Mouse (Mus musculus): ENCODE data around the gene Zfp961. TPM values are rescaled to one million over a fixed set of nuclear protein-coding genes. Genes with fewer than 3 reads are reported as not detected.
A peak's percentile ranks its signal among the peaks of the same experiment; 100 is the strongest.
"Not testable (repeated sequence)": the region's sequence is repeated elsewhere in the genome, so short reads cannot be mapped to it uniquely, and the experiment has no call there.

Gene Zfp961
- 13.3 TPM for polyA plus RNA-seq (2021)

DNA sequence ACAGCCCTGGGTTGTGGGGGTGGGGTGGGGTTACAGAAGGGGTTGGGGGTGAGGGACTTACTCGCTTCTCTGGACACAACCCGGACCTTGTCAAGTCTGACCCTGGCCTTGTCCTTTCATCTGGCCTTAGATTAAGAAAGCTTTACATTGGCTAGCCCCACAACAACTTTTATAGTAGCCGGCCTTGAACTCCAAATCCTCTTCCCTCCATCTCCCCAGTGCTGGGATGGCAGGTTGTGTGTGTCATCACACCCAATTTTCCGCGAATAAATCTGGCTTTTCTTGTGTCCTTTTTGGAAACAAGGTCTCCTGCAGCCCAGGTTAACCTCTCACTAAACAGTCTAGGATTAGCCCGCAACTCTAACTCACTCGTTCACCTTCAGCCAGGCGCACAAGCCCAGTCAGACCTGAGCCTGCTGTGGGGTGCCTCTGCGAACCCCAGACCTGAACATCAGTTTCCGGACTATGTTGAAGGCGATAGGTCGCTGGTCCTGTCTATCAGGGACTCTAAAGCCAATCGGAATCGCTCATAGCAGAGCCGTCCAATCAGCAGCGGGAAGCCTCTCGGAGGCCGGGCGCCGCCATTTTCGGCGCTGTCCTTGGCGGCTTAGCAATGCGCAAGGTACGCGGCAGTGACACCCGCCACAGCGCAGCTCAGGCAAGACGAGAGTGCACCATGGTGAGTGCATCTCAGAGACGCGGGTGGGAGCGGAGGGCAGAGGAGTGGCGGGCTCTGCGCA, at the start of gene Zfp961:
Zfp961 (plus strand) TSS at position 557 of the 740 bp plus-strand sequence.
- ChIA-PET POLR2A (interaction anchor here (1.4 kb wide), 1 partner anchor 28 kb away, joined by 3 read pairs; no protein-coding TSS in a partner anchor), CTCF (no interaction called here)
- DNase-seq (ENCODE audit: low read depth, low spot score) (peak; percentile 97), ATAC-seq (peak; percentile 100)
- TF ChIP-seq CTCF (IDR thresholded peaks at IDR 0.05) = no peak
- H3K27me3 ChIP-seq = peaks cover 16% of the 10 kb centered on the region
- in situ Hi-C loops (cut with MboI; ENCODE audit: low pct_unique_long_range_greater_than_20kb) = no loop called here

DNA sequence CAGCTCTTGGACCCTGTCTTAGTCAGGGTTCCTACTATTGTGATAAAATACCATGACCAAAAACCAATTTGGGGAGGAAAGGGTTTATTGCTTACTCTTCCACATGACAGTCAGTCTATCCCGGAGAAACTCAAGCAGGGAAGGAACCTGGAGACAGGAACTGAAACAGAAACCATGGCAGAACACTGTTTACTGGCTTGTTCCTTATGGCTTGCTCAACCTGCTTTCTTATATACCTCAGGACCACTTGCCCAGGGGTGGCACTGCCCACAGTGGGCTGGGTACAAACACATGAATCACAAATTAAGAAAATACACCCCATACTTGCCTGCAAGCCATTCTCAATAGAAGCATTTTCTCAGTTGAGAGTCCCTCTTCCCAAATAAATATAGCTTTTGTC, 47.8 kb upstream of the Zfp961 start:
- POLR2A ChIA-PET; ATAC-seq; CTCF ChIA-PET; DNase-seq (ENCODE audit: low read depth, low spot score); in situ Hi-C loops (cut with MboI; ENCODE audit: low pct_unique_long_range_greater_than_20kb): not testable (repeated sequence)
- peaks cover 15% of the 10 kb centered on the region for H3K27me3 ChIP-seq

DNA sequence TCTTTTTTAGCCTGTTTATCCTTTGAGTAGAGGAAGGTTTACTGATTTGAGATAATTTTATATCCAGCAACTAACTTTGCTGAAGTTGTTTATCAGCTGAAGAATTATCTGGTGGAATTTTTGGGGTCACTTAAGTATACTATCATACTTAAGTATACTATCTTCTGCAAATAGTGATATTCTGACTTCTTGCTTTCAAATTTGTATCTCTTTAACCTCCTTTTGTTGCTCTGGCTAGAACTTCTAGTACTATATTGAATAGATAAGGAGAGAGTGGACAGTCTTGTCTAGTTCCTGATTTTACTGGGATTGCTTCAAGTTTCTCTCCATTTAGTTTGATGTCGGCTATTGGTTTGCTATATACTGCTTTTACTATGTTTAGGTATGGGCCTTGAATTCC, 44.0 kb upstream of the Zfp961 start:
- CTCF ChIA-PET = no interaction called here
- DNase-seq (ENCODE audit: low read depth, low spot score) (no peak), ATAC-seq (no peak)
- in situ Hi-C loops (cut with MboI; ENCODE audit: low pct_unique_long_range_greater_than_20kb) = no loop called here
- no peak for TF ChIP-seq CTCF (IDR thresholded peaks at IDR 0.05)
- POLR2A ChIA-PET = no interaction called here
- H3K27me3 ChIP-seq = peaks cover 24% of the 10 kb centered on the region

DNA sequence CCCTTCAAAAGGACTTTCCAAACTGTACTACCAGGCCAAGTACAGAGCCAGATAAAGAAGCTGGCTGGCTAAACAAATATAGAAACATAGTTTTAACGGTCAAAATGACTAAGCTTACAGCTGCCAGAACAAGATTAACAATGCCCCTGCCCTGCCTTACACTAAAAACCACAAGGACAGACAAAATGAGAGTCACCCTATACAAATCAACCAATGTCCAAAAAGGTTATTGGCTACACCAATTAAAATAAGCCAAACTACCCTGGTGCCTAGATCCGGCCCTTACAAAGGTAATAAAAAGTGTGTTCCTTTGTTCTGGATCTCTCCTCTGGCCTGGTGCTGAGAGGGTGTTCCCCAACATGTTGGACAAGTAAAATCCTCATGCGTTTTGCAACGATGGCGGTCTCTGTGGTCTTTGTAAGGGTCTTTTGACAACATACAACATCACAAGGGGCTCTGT, 43.0 kb upstream of the Zfp961 start:
- CTCF ChIA-PET = interaction anchor here (0.9 to 1.2 kb wide), 2 partner anchors 10 to 76 kb away, joined by 3 read pairs; no protein-coding TSS in a partner anchor
- ATAC-seq = no peak

DNA sequence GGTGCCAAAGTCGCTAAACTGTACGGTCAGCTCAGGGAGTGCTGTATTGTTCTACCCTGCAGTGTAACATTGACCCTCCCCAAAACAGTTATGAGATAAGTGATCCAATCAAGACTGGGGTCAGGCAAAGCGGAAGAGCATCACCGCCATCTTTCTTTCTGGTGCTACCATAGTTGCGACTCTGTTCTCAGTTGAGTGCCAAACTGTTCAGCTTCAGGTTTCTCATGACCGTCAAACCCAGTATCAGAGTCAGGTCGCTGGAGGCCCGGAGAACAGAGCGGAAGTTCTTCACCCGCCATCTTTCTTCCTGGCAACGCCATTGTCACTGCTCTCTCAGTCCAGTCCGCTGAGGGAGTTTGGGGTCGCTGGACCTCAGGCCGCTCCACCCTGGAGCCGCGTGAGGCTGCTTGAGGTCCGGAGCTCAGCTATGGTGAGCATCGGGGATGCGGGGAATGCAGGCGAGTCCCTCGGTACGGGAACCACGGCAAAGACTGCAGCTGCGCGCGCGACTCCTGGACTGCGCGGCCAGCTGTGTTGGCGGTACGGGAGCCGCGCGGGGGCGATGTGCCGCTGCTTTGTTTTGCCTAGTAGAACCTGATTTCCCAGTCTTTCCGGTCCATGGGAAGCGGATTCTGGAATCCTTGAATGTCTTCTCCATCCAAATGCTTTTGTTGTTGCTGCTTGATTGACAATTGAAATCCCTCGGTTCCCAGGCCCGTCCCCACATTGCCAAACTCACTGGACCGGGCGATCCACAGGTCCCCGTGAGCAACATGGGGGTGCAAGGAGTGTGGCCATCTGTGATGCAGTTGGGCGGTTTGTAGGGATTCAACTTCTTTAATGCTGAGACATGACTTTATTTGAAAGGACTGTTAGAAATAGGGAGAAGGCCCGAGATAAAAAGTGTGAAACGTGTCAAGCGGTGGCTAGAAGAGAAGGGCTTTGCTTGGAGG, 42.3 kb upstream of the Zfp961 start, which contains the start of the genes Zfp882 and Zfp617:
Zfp882 (plus strand) TSS at position 300 of the 953 bp plus-strand sequence.
Zfp617 (plus strand) TSS at position 327 of the 953 bp plus-strand sequence.
- no peak for DNase-seq (ENCODE audit: low read depth, low spot score)
- peaks cover 24% of the 10 kb centered on the region for H3K27me3 ChIP-seq
- in situ Hi-C loops (cut with MboI; ENCODE audit: low pct_unique_long_range_greater_than_20kb) = no loop called here
- peak; percentile 97 for ATAC-seq
- ChIA-PET CTCF (interaction anchor here (0.9 to 1.2 kb wide), 2 partner anchors 9 to 76 kb away, joined by 3 read pairs; no protein-coding TSS in a partner anchor), POLR2A (no interaction called here)
- TF ChIP-seq CTCF (IDR thresholded peaks at IDR 0.05) = peak; percentile 97

More for the DNA sequence above, 43.0 kb upstream of the Zfp961 start:
- POLR2A ChIA-PET = no interaction called here
- in situ Hi-C loops (cut with MboI; ENCODE audit: low pct_unique_long_range_greater_than_20kb) = no loop called here
- peaks cover 24% of the 10 kb centered on the region for H3K27me3 ChIP-seq
- no peak for TF ChIP-seq CTCF (IDR thresholded peaks at IDR 0.05)
- no peak for DNase-seq (ENCODE audit: low read depth, low spot score)

DNA sequence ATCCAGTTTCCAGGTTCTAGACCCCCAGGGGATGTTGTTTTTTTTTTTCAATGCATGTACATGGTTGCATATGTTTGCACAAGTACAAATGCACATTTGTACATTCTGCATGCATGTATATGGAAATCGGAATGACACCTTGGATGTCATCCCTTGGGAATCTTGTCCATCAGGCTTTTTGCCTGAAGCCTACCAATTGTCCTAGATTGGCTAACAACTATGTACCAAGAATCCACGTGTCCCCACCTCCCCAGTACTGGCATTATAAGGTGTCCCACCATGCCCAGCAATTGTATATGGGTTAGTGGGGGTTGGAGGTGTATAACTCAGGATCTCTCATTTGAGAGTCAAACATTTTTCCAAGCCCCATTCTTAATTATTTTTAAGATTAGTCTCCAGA, 38.6 kb upstream of the Zfp961 start:
- peaks cover 17% of the 10 kb centered on the region for H3K27me3 ChIP-seq
- in situ Hi-C loops (cut with MboI; ENCODE audit: low pct_unique_long_range_greater_than_20kb) = loop anchor here (10.0 kb wide), 1 partner anchor 223 kb away; the partner anchor contains the start of gene Tpm4
- TF ChIP-seq CTCF (IDR thresholded peaks at IDR 0.05) = no peak
- ChIA-PET POLR2A (no interaction called here), CTCF (no interaction called here)
- ATAC-seq = no peak
- no peak for DNase-seq (ENCODE audit: low read depth, low spot score)

DNA sequence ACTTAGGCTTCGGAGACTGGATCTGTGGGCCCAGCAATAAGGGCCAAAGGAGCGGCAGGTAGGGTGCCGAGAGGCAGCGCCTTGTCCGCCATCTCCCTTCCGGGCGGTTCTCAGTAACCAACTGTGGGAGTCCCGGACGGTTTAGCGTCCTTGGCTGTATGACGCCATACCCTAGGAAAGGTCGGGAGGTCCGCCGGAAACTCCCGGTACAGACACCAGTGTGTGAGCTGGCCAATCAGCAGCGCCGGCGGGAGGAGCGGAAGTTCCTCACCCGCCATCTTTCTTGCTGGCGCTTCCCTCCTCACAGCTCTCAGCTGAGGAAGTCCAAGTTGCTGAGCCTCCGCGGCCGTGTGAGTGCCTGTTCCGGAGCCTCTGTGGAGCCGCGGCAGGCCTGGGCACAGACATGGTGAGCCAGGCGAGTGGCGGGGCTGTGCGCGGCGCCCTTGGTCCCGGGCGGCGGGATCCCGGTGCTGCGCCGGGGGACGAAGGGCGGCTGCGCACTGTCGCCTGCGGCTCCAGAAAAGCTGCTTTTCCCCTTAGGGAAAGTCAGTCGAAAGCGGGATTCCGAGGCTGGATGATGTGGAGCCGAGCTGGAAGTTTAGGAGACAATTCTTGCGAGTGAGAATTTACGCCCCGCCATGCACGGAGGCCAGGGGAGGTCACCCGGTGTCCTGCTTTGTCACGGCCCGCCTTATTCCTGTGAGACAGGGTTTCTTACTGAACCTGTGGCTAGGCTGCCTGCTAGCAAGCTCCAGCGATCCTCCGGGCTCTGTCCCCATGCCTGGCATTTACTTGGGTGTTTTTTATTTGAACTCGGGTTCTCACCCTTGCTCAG, 28.1 kb upstream of the Zfp961 start:
- no peak for TF ChIP-seq CTCF (IDR thresholded peaks at IDR 0.05)
- H3K27me3 ChIP-seq = no peaks in the 10 kb centered on the region
- in situ Hi-C loops (cut with MboI; ENCODE audit: low pct_unique_long_range_greater_than_20kb) = no loop called here
- ChIA-PET POLR2A (interaction anchor here (1.6 kb wide), 1 partner anchor 27 kb away, joined by 3 read pairs; no protein-coding TSS in a partner anchor), CTCF (interaction anchor here (1.2 to 2.2 kb wide), 2 partner anchors 18 to 49 kb away, joined by 3 to 6 read pairs; no protein-coding TSS in a partner anchor)
- DNase-seq (ENCODE audit: low read depth, low spot score) (peak; percentile 63), ATAC-seq (peak; percentile 98)

DNA sequence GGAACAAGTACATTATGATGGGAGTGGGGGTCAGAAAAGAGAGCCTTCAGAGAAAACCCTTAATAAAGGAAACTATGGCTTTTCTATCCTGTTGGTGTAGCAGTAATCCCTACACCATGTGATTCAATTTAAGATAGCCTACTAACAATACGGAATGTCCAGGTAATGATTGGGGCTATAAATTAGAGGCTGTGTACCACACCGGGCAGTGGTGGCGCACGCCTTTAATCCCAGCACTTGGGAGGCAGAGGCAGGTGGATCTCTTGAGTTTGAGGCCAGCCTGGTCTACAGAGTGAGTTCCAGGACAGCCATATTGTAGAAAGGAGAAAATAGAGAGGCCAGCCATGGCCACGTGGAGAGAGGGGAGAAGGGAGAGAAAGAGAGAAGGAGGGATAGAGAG, 25.0 kb upstream of the Zfp961 start:
- in situ Hi-C loops (cut with MboI; ENCODE audit: low pct_unique_long_range_greater_than_20kb) = no loop called here
- H3K27me3 ChIP-seq = no peaks in the 10 kb centered on the region
- POLR2A ChIA-PET = no interaction called here
- TF ChIP-seq CTCF (IDR thresholded peaks at IDR 0.05) = no peak
- no peak for ATAC-seq
- CTCF ChIA-PET = interaction anchor here (1.5 kb wide), 1 partner anchor 11 kb away, joined by 3 read pairs; no protein-coding TSS in a partner anchor
- no peak for DNase-seq (ENCODE audit: low read depth, low spot score)

DNA sequence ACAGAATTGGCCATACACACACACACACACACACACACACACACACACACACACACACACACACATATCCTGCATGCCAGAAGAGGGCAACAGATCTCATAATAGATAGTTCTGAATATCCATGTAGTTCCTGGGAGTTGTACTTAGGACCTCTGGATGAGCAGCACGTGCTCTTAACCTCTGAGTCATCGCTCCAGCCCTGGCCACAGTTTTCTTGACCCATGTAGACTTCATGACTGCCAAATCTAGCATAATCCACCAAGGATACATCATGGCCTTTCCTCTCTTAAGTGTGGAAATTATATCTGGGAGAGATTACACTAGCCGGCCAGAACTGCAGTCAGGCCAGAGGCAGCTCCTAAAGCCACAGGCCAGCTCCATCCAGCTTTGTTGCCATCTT, 24.3 kb upstream of the Zfp961 start:
- DNase-seq (ENCODE audit: low read depth, low spot score) = no peak
- no peak for ATAC-seq
- in situ Hi-C loops (cut with MboI; ENCODE audit: low pct_unique_long_range_greater_than_20kb) = no loop called here
- ChIA-PET CTCF (interaction anchor here (1.5 kb wide), 1 partner anchor 10 kb away, joined by 3 read pairs; no protein-coding TSS in a partner anchor), POLR2A (interaction anchor here (0.6 kb wide), 1 partner anchor 16 kb away, joined by 3 read pairs; no protein-coding TSS in a partner anchor)
- no peaks in the 10 kb centered on the region for H3K27me3 ChIP-seq
- TF ChIP-seq CTCF (IDR thresholded peaks at IDR 0.05) = no peak
